Mouse (Mus musculus): ENCODE results near the gene Aldh3b3.
A peak's percentile ranks its signal among the peaks of the same experiment; 100 is the strongest.

DNA sequence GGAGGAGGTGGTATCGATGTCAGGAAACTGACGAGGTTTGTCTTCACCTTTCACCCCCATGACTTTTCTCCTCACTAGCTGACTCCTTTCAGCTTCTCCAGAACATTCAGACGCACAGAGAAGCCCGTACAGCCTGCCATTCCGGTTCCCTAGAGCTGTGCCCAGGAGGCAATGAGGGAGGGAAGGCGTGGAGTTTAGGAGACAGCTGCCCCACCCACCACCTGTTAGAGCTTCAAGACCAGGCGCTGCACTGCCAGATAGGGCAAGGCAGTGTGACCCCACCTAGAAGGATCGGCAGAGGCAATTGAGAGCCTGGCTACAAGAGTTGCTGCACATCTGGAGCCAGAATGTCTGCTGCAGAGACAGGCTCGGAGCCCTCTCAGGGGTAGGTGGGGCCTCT, 13.8 kb downstream of the Aldh3b3 start, which contains the start of gene Aldh3b2:
- no peak for TF ChIP-seq POLR2A (IDR thresholded peaks at IDR 0.05; ENCODE audit: insufficient read depth, low read length)
- 0 out of 2 replicates have a peak, but pooled peaks have one; percentile 4 for TF ChIP-seq EP300 (IDR thresholded peaks at IDR 0.05; ENCODE audit: insufficient read depth, low read depth, low read length)
- TF ChIP-seq CTCF (IDR thresholded peaks at IDR 0.05; ENCODE audit: low read depth, low read length) = no peak
